Mouse (Mus musculus): Measurements from ENCODE around the gene Rcsd1.

- no peak for TF ChIP-seq POLR2A (IDR thresholded peaks at IDR 0.05; ENCODE audit: extremely low read depth, insufficient read depth, low read length)
- TF ChIP-seq CTCF (IDR thresholded peaks at IDR 0.05; ENCODE audit: extremely low read depth, insufficient read depth, low read length) = no peak
These were observed 14.9 kb upstream of the Rcsd1 start for GRCm38 (mm10) chr1:165724219-165725033.
